Mouse (Mus musculus) heart, embryonic 11.5 days (tissue): ENCODE results near the gene Bclaf3. TPM values are rescaled to one million over a fixed set of nuclear protein-coding genes. Genes with fewer than 3 reads are reported as not detected.
"Not testable (repeated sequence)": the region's sequence is repeated elsewhere in the genome, so short reads cannot be mapped to it uniquely, and the experiment has no call there.

Experiments used
- ATAC-seq: fragments of 200-750 bp; cut with Nextera tagmentation; replicated peaks from 2 replicates; pipeline ENCODE4 v1.8.0; 2017; ENCODE audit warnings: moderate library complexity; ENCODE audit not compliant: insufficient number of reproducible peaks, low FRiP score, low TSS enrichment
- H3K27ac ChIP-seq: fragments of 300-500 bp; sonication (generic); 2 replicates; pipeline ENCODE4 v1.5.1; 2014; ENCODE audit warnings: mild to moderate bottlenecking, low read depth, low read length
- H3K27me3 ChIP-seq: fragments of 300-500 bp; sonication (generic); 2 replicates; pipeline ENCODE4 v1.6.1; 2014; ENCODE audit warnings: mild to moderate bottlenecking, low read length, mixed read lengths; ENCODE audit not compliant: control insufficient read depth, insufficient read depth
- H3K36me3 ChIP-seq: fragments of 300-500 bp; sonication (generic); 2 replicates; pipeline ENCODE4 v1.6.1; 2014; ENCODE audit warnings: mild to moderate bottlenecking, low read length, moderate library complexity, mixed read lengths; ENCODE audit not compliant: control insufficient read depth, insufficient read depth
- H3K4me1 ChIP-seq: fragments of 300-500 bp; sonication (generic); 2 replicates; pipeline ENCODE4 v1.6.1; 2014; ENCODE audit warnings: low read length; ENCODE audit not compliant: control insufficient read depth, insufficient read depth
- H3K4me2 ChIP-seq: fragments of 300-500 bp; sonication (generic); 2 replicates; pipeline ENCODE4 v1.6.1; 2014; ENCODE audit warnings: mild to moderate bottlenecking, moderate library complexity
- H3K4me3 ChIP-seq: fragments of 300-500 bp; sonication (generic); 2 replicates; pipeline ENCODE4 v1.5.1; 2014; ENCODE audit warnings: low read depth, low read length
- H3K9ac ChIP-seq: fragments of 300-500 bp; sonication (generic); 2 replicates; pipeline ENCODE4 v1.6.1; 2014; ENCODE audit warnings: mild to moderate bottlenecking, low read depth, low read length, moderate library complexity
- H3K9me3 ChIP-seq: fragments of 300-500 bp; sonication (generic); replicated peaks from 2 replicates; pipeline ENCODE4 v1.6.1; 2016; ENCODE audit warnings: low read length; ENCODE audit not compliant: control insufficient read depth
- WGBS: fragments of 180-500 bp; shearing (Covaris S2); extraction: QIAGEN DNeasy Blood & Tissue Kit; methylation state at CpG from one replicate; pipeline ENCODE4 v1.1.7; 2014; ENCODE audit not compliant: insufficient replicate concordance; 5-methylcytosine and 5-hydroxymethylcytosine counted together
- polyA plus RNA-seq: library from polyadenylated mRNA; unstranded; fragments of >200 nt; fragmentation: Nextera tagmentation; extraction: Ambion mirVana; gene quantifications from 2 replicates; pipeline ENCODE4 v1.2.1, GENCODE M21; 2014

Bclaf3 gene
- 13.9 and 16.9 TPM in 2 replicates for polyA plus RNA-seq

GRCm38 (mm10) chrX:159526388-159526787 lies at the start of gene Bclaf3:
Gene Bclaf3 (plus strand): TSS chrX:159526688.
- Histone ChIP-seq H3K9me3 (no peaks in the 10 kb centered on the region), H3K4me1 (no peaks in the 10 kb centered on the region), H3K9ac (no peak within 1 kb of the TSS), H3K4me3 (no peak within 1 kb of the TSS), H3K27ac (no peak within 1 kb of the TSS), H3K4me2 (no peak within 1 kb of the TSS), H3K36me3 (no peaks in the 10 kb centered on the region), H3K27me3 (no peaks in the 10 kb centered on the region)
- 80% methylated on average over 6 of the region's 6 CpGs for WGBS
- ATAC-seq = no peak

- H3K27me3 ChIP-seq, H3K9ac ChIP-seq, H3K4me2 ChIP-seq, H3K27ac ChIP-seq, H3K4me3 ChIP-seq, H3K4me1 ChIP-seq, ATAC-seq, H3K36me3 ChIP-seq, H3K9me3 ChIP-seq: not testable (repeated sequence)
- WGBS = 54% methylated on average over 4 of the region's 4 CpGs
Observed at GRCm38 (mm10) chrX:159478243-159478940, 48.1 kb upstream of the Bclaf3 start.

DNA sequence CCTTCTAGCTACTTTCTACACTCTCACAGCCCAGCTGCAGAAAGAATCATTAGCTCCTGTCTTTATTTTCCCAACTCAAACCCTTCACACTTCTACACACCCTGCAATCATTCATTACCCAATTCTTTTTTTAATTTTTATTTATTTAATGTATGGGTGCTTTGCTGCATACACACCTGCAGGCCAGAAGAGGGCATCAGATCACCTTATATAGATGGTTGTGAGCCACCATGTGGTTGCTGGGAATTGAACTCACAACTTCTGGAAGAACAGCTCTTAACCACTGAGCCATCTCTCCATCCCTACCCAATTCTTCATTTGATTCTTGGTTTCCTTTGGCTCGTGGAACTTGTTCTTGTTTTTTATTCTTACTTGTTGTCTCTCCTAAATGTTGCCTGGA lies 42.2 kb upstream of the Bclaf3 start:
- Histone ChIP-seq H3K9ac (no peak overlapping the region), H3K4me1 (no peaks in the 10 kb centered on the region), H3K9me3 (no peaks in the 10 kb centered on the region), H3K27ac (no peak overlapping the region), H3K4me3 (no peak overlapping the region), H3K27me3 (no peaks in the 10 kb centered on the region), H3K36me3 (no peaks in the 10 kb centered on the region), H3K4me2 (no peak overlapping the region)
- WGBS = 71% methylated on average over 1 of the region's 1 CpGs
- ATAC-seq = no peak

DNA sequence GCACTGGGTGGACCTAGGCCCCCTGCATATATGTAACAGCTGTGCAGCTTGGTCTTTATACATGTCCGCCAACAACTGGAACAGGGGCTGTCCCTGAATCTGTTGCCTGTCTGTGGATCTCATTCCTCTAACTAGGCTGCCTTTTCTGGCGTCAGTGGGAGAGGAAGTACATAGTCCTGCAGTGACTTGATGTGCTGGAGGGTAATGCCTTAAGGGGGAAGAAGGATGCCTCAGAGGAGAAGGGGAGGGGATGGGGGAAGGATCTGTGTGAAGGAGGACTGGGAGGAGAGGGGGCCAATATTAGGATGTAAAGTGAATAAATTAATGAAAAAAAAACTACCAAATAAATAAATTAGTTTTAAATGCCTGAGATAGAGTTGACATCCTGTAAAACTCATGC lies 23.3 kb upstream of the Bclaf3 start:
- Histone ChIP-seq H3K27me3 (no peaks in the 10 kb centered on the region), H3K4me2 (no peak overlapping the region), H3K9ac (no peak overlapping the region), H3K36me3 (no peaks in the 10 kb centered on the region), H3K4me1 (no peaks in the 10 kb centered on the region), H3K4me3 (no peak overlapping the region), H3K27ac (no peak overlapping the region), H3K9me3 (no peaks in the 10 kb centered on the region)
- ATAC-seq = no peak
- WGBS = 48% methylated on average over 2 of the region's 2 CpGs

- Histone ChIP-seq H3K4me2 (no peak overlapping the region; the same call in 1 of the 2 replicates), H3K36me3 (no peaks in the 10 kb centered on the region), H3K27ac (no peak overlapping the region), H3K9ac (no peak overlapping the region), H3K27me3 (no peaks in the 10 kb centered on the region), H3K4me3 (no peak overlapping the region), H3K4me1 (no peaks in the 10 kb centered on the region), H3K9me3 (no peaks in the 10 kb centered on the region)
- ATAC-seq = no peak
- 57% methylated on average over 19 of the region's 19 CpGs for WGBS
Observed at GRCm38 (mm10) chrX:159508331-159509036, 18.0 kb upstream of the Bclaf3 start.

DNA sequence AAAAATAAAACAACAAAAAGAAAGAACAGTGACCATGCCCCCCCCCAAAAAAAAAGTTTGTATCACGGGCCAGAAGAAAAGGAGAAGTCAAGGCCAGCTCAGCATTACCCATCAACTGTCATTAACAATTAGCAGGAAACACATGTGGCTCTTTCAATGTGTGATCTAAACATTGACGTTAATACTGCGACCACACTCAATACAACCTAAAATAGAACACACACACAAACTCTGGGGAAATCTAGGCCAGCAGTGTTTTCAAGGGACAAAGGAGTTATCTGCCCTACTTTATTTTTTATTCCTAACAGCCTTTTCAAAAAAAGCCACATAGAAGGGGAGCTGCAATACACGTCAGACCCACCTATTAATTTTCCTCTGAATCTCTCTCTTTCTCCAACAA lies 17.4 kb upstream of the Bclaf3 start:
- ATAC-seq = no peak
- 74% methylated on average over 4 of the region's 4 CpGs for WGBS
- Histone ChIP-seq H3K27me3 (no peaks in the 10 kb centered on the region), H3K9me3 (no peaks in the 10 kb centered on the region), H3K4me3 (no peak overlapping the region), H3K4me2 (no peak overlapping the region), H3K9ac (no peak overlapping the region), H3K27ac (no peak overlapping the region), H3K36me3 (no peaks in the 10 kb centered on the region), H3K4me1 (no peaks in the 10 kb centered on the region)

GRCm38 (mm10) chrX:159509847-159510715 lies 16.4 kb upstream of the Bclaf3 start:
- Histone ChIP-seq H3K36me3 (no peaks in the 10 kb centered on the region), H3K27ac (no peak overlapping the region), H3K4me2 (no peak overlapping the region), H3K9ac (no peak overlapping the region), H3K9me3 (no peaks in the 10 kb centered on the region), H3K4me3 (no peak overlapping the region), H3K27me3 (no peaks in the 10 kb centered on the region), H3K4me1 (no peaks in the 10 kb centered on the region)
- WGBS = 71% methylated on average over 19 of the region's 19 CpGs
- ATAC-seq = no peak

DNA sequence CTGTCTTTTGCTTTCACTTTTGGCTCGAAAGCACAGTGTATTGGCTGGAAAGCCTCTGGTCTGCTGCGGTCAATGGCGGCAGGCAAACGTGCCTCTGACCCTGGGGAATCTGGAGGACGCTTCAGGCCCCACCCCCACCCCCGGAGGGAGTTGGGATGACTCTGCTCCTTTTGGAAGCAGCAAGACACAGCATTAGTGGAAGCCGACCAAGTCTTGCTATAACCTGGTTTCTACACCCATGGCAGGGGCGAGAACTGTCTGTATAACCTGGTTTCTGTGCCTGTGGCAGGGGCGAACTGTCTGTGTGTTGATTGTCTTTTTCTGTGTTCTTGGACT lies 15.8 kb upstream of the Bclaf3 start:
- Histone ChIP-seq H3K4me1 (no peaks in the 10 kb centered on the region), H3K9ac (no peak overlapping the region), H3K4me2 (no peak overlapping the region), H3K27ac (no peak overlapping the region), H3K9me3 (no peaks in the 10 kb centered on the region), H3K36me3 (no peaks in the 10 kb centered on the region), H3K27me3 (no peaks in the 10 kb centered on the region), H3K4me3 (no peak overlapping the region)
- no peak for ATAC-seq
- WGBS = 61% methylated on average over 9 of the region's 9 CpGs
